Mouse (Mus musculus) hindbrain, postnatal 0 days (tissue): ENCODE results near the gene Atp6v0d1. TPM values are rescaled to one million over a fixed set of nuclear protein-coding genes. Genes with fewer than 3 reads are reported as not detected.

ENCODE experiments used
- ATAC-seq: fragments of 200-750 bp; cut with Nextera tagmentation; 2 replicates; pipeline ENCODE4 v1.8.0; 2017; ENCODE audit warnings: mild to moderate bottlenecking, moderate TSS enrichment, moderate library complexity
- DNase-seq: peaks from one replicate; pipeline ENCODE4 v3.0.0-alpha.2; 2015; ENCODE audit warnings: low spot score
- H3K27ac ChIP-seq: fragments of 300-500 bp; sonication (generic); 2 replicates; pipeline ENCODE4 v1.5.1; 2014; ENCODE audit warnings: mild to moderate bottlenecking
- H3K27me3 ChIP-seq: fragments of 300-500 bp; sonication (generic); 2 replicates; pipeline ENCODE4 v1.6.1; 2014; ENCODE audit warnings: low read length, mixed read lengths; ENCODE audit not compliant: insufficient read depth
- H3K36me3 ChIP-seq: fragments of 300-500 bp; sonication (generic); 2 replicates; pipeline ENCODE4 v1.6.1; 2014; ENCODE audit warnings: low read length, mixed read lengths; ENCODE audit not compliant: insufficient read depth
- H3K4me1 ChIP-seq: fragments of 300-500 bp; sonication (generic); 2 replicates; pipeline ENCODE4 v1.6.1; 2014; ENCODE audit warnings: antibody characterized with exemption, low read length, mixed read lengths; ENCODE audit not compliant: insufficient read depth
- H3K4me2 ChIP-seq: fragments of 300-500 bp; sonication (generic); 2 replicates; pipeline ENCODE4 v1.6.1; 2014; ENCODE audit warnings: low read depth, mild to moderate bottlenecking, low read length, moderate library complexity, mixed read lengths
- H3K4me3 ChIP-seq: fragments of 300-500 bp; sonication (generic); 2 replicates; pipeline ENCODE4 v1.5.1; 2014; ENCODE audit warnings: low read length
- H3K9ac ChIP-seq: fragments of 300-500 bp; sonication (generic); replicated peaks from 2 replicates; pipeline ENCODE4 v1.6.1; 2014; ENCODE audit warnings: mild to moderate bottlenecking, low read length, moderate library complexity, mixed read lengths
- H3K9me3 ChIP-seq: fragments of 300-500 bp; sonication (generic); 2 replicates; pipeline ENCODE4 v1.6.1; 2016; ENCODE audit warnings: low read length, mixed read lengths
- CTCF ChIP-seq: IDR thresholded peaks from 2 replicates; pipeline ENCODE4 v1.5.1; 2016; ENCODE audit warnings: antibody characterized with exemption, control low read depth, low read depth
- WGBS: fragments of 180-500 bp; shearing (Covaris S2); extraction: QIAGEN DNeasy Blood & Tissue Kit; methylation state at CpG from one replicate; pipeline ENCODE4 v1.1.7; 2014; 5-methylcytosine and 5-hydroxymethylcytosine counted together
- polyA plus RNA-seq: library from polyadenylated mRNA; unstranded; fragments of >200 nt; fragmentation: Nextera tagmentation; extraction: Ambion mirVana; gene quantifications from 2 replicates; pipeline ENCODE4 v1.2.1, GENCODE M21; 2015
- total RNA-seq: library from RNA; depleted of rRNA; stranded (reverse); fragments of >200 nt; gene quantifications from 2 replicates; pipeline ENCODE4 v1.2.3, GENCODE M21; 2014

The Atp6v0d1 gene
- total and polyA plus RNA-seq, 2 experiments from 2014 or later, result 249 to 289 TPM

- WGBS, result 12% methylated on average over 2 of the region's 2 CpGs
- ATAC-seq (no peak), DNase-seq (no peak)
- Histone ChIP-seq H3K4me1 (no peaks in the 10 kb centered on the region; the same call in 1 of the 2 replicates), H3K9me3 (no peaks in the 10 kb centered on the region), H3K9ac (no peak overlapping the region), H3K4me3 (peak overlapping the region; percentile 49; the same call in 1 of the 2 replicates), H3K27ac (no peak overlapping the region), H3K4me2 (peak overlapping the region; percentile 91), H3K27me3 (no peaks in the 10 kb centered on the region), H3K36me3 (peaks cover 9% of the 10 kb centered on the region; the same call in 1 of the 2 replicates)
- TF ChIP-seq CTCF, result no peak
Observed at GRCm38 (mm10) chr8:105519591-105519990, 46.3 kb downstream of the Atp6v0d1 start.

- Histone ChIP-seq H3K36me3 (peaks cover 9% of the 10 kb centered on the region; the same call in 1 of the 2 replicates), H3K27ac (peak within 1 kb of the TSS; percentile 51; the same call in 1 of the 2 replicates), H3K4me2 (peak within 1 kb of the TSS; percentile 91), H3K27me3 (no peaks in the 10 kb centered on the region), H3K4me3 (peak within 1 kb of the TSS; percentile 49), H3K9me3 (no peaks in the 10 kb centered on the region), H3K4me1 (no peaks in the 10 kb centered on the region; the same call in 1 of the 2 replicates), H3K9ac (peak within 1 kb of the TSS; percentile 61)
- DNase-seq, result peak; percentile 74
- WGBS, result under 1% methylated on average over 59 of the region's 68 CpGs
- peak; percentile 61 for ATAC-seq
- TF ChIP-seq CTCF, result no peak
Observed at GRCm38 (mm10) chr8:105518436-105519313, 47.2 kb downstream of the Atp6v0d1 start, which contains the start of gene Hsd11b2. TSS of gene Hsd11b2 (plus strand) at chr8:105518755.

- no peak overlapping the region for H3K9ac ChIP-seq
- peaks cover 3% of the 10 kb centered on the region; the same call in 1 of the 2 replicates for H3K36me3 ChIP-seq
- 44% methylated on average over 8 of the region's 8 CpGs for WGBS
- H3K27me3 ChIP-seq, result no peaks in the 10 kb centered on the region
- H3K4me3 ChIP-seq, result no peak overlapping the region
- no peak for TF ChIP-seq CTCF
- no peaks in the 10 kb centered on the region for H3K9me3 ChIP-seq
- ATAC-seq (no peak), DNase-seq (no peak)
- no peaks in the 10 kb centered on the region; the same call in 1 of the 2 replicates for H3K4me1 ChIP-seq
- H3K4me2 ChIP-seq, result no peak overlapping the region
- no peak overlapping the region for H3K27ac ChIP-seq
Observed at GRCm38 (mm10) chr8:105517346-105517745, 48.5 kb downstream of the Atp6v0d1 start.

GRCm38 (mm10) chr8:105516018-105516645 lies 49.7 kb downstream of the Atp6v0d1 start:
- 11% methylated on average over 12 of the region's 12 CpGs for WGBS
- DNase-seq (peak; percentile 91), ATAC-seq (peak; percentile 82)
- Histone ChIP-seq H3K4me1 (no peaks in the 10 kb centered on the region; the same call in 1 of the 2 replicates), H3K36me3 (no peaks in the 10 kb centered on the region; the same call in 1 of the 2 replicates), H3K4me2 (peak overlapping the region; percentile 44), H3K9me3 (no peaks in the 10 kb centered on the region), H3K4me3 (no peak overlapping the region), H3K27ac (no peak overlapping the region), H3K27me3 (no peaks in the 10 kb centered on the region), H3K9ac (0 out of 2 replicates have a peak overlapping the region, but pooled peaks have one; percentile 9)
- TF ChIP-seq CTCF, result peak; percentile 94

- no peak for ATAC-seq
- H3K36me3 ChIP-seq, result no peaks in the 10 kb centered on the region
- no peak for DNase-seq
- 76% methylated on average over 5 of the region's 5 CpGs for WGBS
- no peak overlapping the region for H3K4me3 ChIP-seq
- no peak overlapping the region for H3K27ac ChIP-seq
- H3K4me1 ChIP-seq, result no peaks in the 10 kb centered on the region; the same call in 1 of the 2 replicates
- no peak overlapping the region for H3K4me2 ChIP-seq
- no peaks in the 10 kb centered on the region for H3K9me3 ChIP-seq
- H3K27me3 ChIP-seq, result no peaks in the 10 kb centered on the region
- TF ChIP-seq CTCF, result no peak
- no peak overlapping the region for H3K9ac ChIP-seq
Observed at GRCm38 (mm10) chr8:105514656-105515055, 51.2 kb downstream of the Atp6v0d1 start.

GRCm38 (mm10) chr8:105514194-105514593 lies 51.7 kb downstream of the Atp6v0d1 start:
- H3K4me1 ChIP-seq, result no peaks in the 10 kb centered on the region; the same call in 1 of the 2 replicates
- no peak overlapping the region for H3K4me3 ChIP-seq
- no peak for TF ChIP-seq CTCF
- no peaks in the 10 kb centered on the region for H3K27me3 ChIP-seq
- H3K9ac ChIP-seq, result no peak overlapping the region
- H3K27ac ChIP-seq, result no peak overlapping the region
- DNase-seq (no peak), ATAC-seq (no peak)
- no peaks in the 10 kb centered on the region for H3K36me3 ChIP-seq
- 93% methylated on average over 6 of the region's 6 CpGs for WGBS
- no peak overlapping the region for H3K4me2 ChIP-seq
- H3K9me3 ChIP-seq, result no peaks in the 10 kb centered on the region
